Mouse (Mus musculus) adipose tissue, adult 10 weeks (tissue): ENCODE results near the gene Rad1. TPM values are rescaled to one million over a fixed set of nuclear protein-coding genes. Genes with fewer than 3 reads are reported as not detected.

ENCODE experiments used
- polyA plus RNA-seq: library from polyadenylated mRNA; stranded (reverse); fragments of 350-450 nt; fragmentation: Illumina TruSeq; extraction: RNeasy Lipid Tissue Mini Kit (QIAGEN cat#74804); gene quantifications from one replicate; pipeline ENCODE4 v1.2.3, GENCODE M21; 2014; ENCODE audit warnings: low read depth, low replicate concordance

The Rad1 gene
- 9.3 TPM for polyA plus RNA-seq

GRCm38 (mm10) chr15:10485484-10486364 is at the start of gene Rad1, which contains the start of gene Brix1:
Gene Rad1, plus strand, starts transcription at chr15:10486018.
Gene Brix1, minus strand, starts transcription at chr15:10485947.

GRCm38 (mm10) chr15:10470151-10470831 is 15.5 kb upstream of the Rad1 start, which contains the start of gene Dnajc21:
Gene Dnajc21, minus strand, starts transcription at chr15:10470516.

Other genes with a start within 250 kb of the Rad1 start
- gene Gm21973, start 160.6 kb upstream of the Rad1 start, polyA plus RNA-seq = not detected
- gene Agxt2, start 127.5 kb upstream of the Rad1 start, polyA plus RNA-seq = 0.67 TPM
- gene Dnajc21, start 15.5 kb upstream of the Rad1 start, polyA plus RNA-seq = 26.7 TPM
- gene Brix1, start 71 bp upstream of the Rad1 start, polyA plus RNA-seq = 31.8 TPM
- 3.7 TPM for gene Ttc23l, start 72.7 kb downstream of the Rad1 start, polyA plus RNA-seq
- gene Rai14, start 228.6 kb downstream of the Rad1 start, polyA plus RNA-seq = 10.8 TPM